Mouse (Mus musculus) ES-E14 (cell line): ENCODE measurements around the gene Smox. TPM values are rescaled to one million over a fixed set of nuclear protein-coding genes. Genes with fewer than 3 reads are reported as not detected.
"Not testable (repeated sequence)": the region's sequence is repeated elsewhere in the genome, so short reads cannot be mapped to it uniquely, and the experiment has no call there.

Source experiments
- DNase-seq: peaks from one replicate; pipeline ENCODE4 v3.0.0-alpha.2; 2013; ENCODE audit warnings: low read depth, low spot score
- H3K27ac ChIP-seq: 2 replicates; pipeline ENCODE4 v1.5.1; 2012; ENCODE audit warnings: low read depth, mild to moderate bottlenecking, low read length, moderate library complexity, mixed read lengths; ENCODE audit not compliant: poor library complexity, insufficient read depth, severe bottlenecking
- H3K36me3 ChIP-seq: 2 replicates; pipeline ENCODE4 v1.6.1; 2012; ENCODE audit warnings: mild to moderate bottlenecking, low read length, moderate library complexity, mixed read lengths; ENCODE audit not compliant: control insufficient read depth, poor library complexity, insufficient read depth, severe bottlenecking
- H3K4me1 ChIP-seq, 2 experiments: fragments of 150-350 bp in 1 of 2; sonication (generic) in 1 of 2; 2 replicates each; pipeline ENCODE4 v1.6.1; 2012; ENCODE audit warnings: low read length in 2 of 2, mild to moderate bottlenecking in 1 of 2, mixed read lengths in 1 of 2; ENCODE audit not compliant: control insufficient read depth in 2 of 2, insufficient read depth in 2 of 2, poor library complexity in 1 of 2
- H3K4me3 ChIP-seq, 2 experiments: fragments of 150-350 bp in 1 of 2; sonication (generic) in 1 of 2; 2 replicates each; pipeline ENCODE4 v1.5.1; 2012; ENCODE audit warnings: low read length in 2 of 2, low read depth in 1 of 2, mild to moderate bottlenecking in 1 of 2, mixed read lengths in 1 of 2; ENCODE audit not compliant: insufficient read depth in 1 of 2, poor library complexity in 1 of 2, severe bottlenecking in 1 of 2
- H3K9ac ChIP-seq: 2 replicates; pipeline ENCODE4 v1.6.1; 2012; ENCODE audit warnings: low read depth, mild to moderate bottlenecking, low read length, mixed read lengths; ENCODE audit not compliant: poor library complexity, insufficient read depth, severe bottlenecking
- H3K9me3 ChIP-seq: fragments of 150-350 bp; sonication (generic); 2 replicates; pipeline ENCODE4 v1.6.1; 2012; ENCODE audit warnings: low read depth, mild to moderate bottlenecking, low read length; ENCODE audit not compliant: control insufficient read depth, insufficient read depth
- CHD2 ChIP-seq: IDR thresholded peaks from 2 replicates; pipeline ENCODE4 v1.6.1; 2014; ENCODE audit warnings: mild to moderate bottlenecking, low read depth, low read length, inconsistent platforms
- HCFC1 ChIP-seq: IDR thresholded peaks from 2 replicates; pipeline ENCODE4 v1.6.1; 2012; ENCODE audit warnings: low read length, inconsistent platforms, borderline replicate concordance; ENCODE audit not compliant: insufficient read depth
- MAFK ChIP-seq: IDR thresholded peaks from 2 replicates; pipeline ENCODE4 v1.6.1; 2014; ENCODE audit warnings: mild to moderate bottlenecking, low read depth, low read length, inconsistent platforms; ENCODE audit not compliant: insufficient read depth
- ZC3H11A ChIP-seq: IDR thresholded peaks from 2 replicates; pipeline ENCODE4 v1.6.1; 2012; ENCODE audit warnings: low read depth, mild to moderate bottlenecking, inconsistent platforms, low read length, borderline replicate concordance
- ZNF384 ChIP-seq: IDR thresholded peaks from 2 replicates; pipeline ENCODE4 v1.6.1; 2012; ENCODE audit warnings: low read depth, low read length, inconsistent platforms
- in situ Hi-C, 2 experiments: fragments of 600-800 bp; cut with MboI; formaldehyde crosslinking; loops; one replicate each; pipeline ENCODE4 v1.15.1; 2025; ENCODE audit warnings: low sequenced_read_pairs in 2 of 2, inconsistent platforms in 1 of 2; ENCODE audit not compliant: unreplicated experiment in 2 of 2
- total RNA-seq: library from RNA; depleted of rRNA; stranded (reverse); fragments of 300-350 nt; gene quantifications from 2 replicates; pipeline ENCODE4 v1.2.3, GENCODE M21; 2012

Smox gene
- total RNA-seq, 1 experiment = 12.9 TPM

- Histone ChIP-seq H3K9me3 (no peaks in the 10 kb centered on the region), H3K9ac (no peak overlapping the region), H3K4me3 (no peak overlapping the region), H3K4me1 (no peaks in the 10 kb centered on the region), H3K36me3 (no peaks in the 10 kb centered on the region), H3K27ac (no peak overlapping the region)
- no peak for DNase-seq
- no peak for TF ChIP-seq CHD2
- TF ChIP-seq MAFK = no peak
- TF ChIP-seq HCFC1 = no peak
- TF ChIP-seq ZNF384 = no peak
- no peak for TF ChIP-seq ZC3H11A
- in situ Hi-C loops = no loop called here
Observed at GRCm38 (mm10) chr2:131469916-131470315, 21.4 kb upstream of the Smox start.

- Histone ChIP-seq H3K27ac (no peak overlapping the region), H3K9me3 (no peaks in the 10 kb centered on the region), H3K4me1 (no peaks in the 10 kb centered on the region), H3K9ac (no peak overlapping the region), H3K36me3 (no peaks in the 10 kb centered on the region), H3K4me3 (no peak overlapping the region)
- no peak for DNase-seq
- TF ChIP-seq CHD2 (no peak), HCFC1 (no peak), MAFK (no peak), ZC3H11A (no peak), ZNF384 (no peak)
- in situ Hi-C loops = no loop called here
Observed at GRCm38 (mm10) chr2:131473749-131474148, 17.5 kb upstream of the Smox start.

- H3K4me1 ChIP-seq, H3K4me3 ChIP-seq, H3K27ac ChIP-seq, H3K36me3 ChIP-seq, in situ Hi-C loops, H3K9me3 ChIP-seq, DNase-seq, H3K9ac ChIP-seq: not testable (repeated sequence)
Observed at GRCm38 (mm10) chr2:131477105-131477504, 14.2 kb upstream of the Smox start.

- TF ChIP-seq HCFC1 (no peak), CHD2 (no peak), MAFK (no peak), ZNF384 (no peak), ZC3H11A (no peak)
- no peak overlapping the region for H3K4me3 ChIP-seq
- DNase-seq = no peak
- in situ Hi-C loops = no loop called here
- H3K27ac ChIP-seq = no peak overlapping the region
- no peaks in the 10 kb centered on the region for H3K36me3 ChIP-seq
- H3K9me3 ChIP-seq = no peaks in the 10 kb centered on the region
- no peaks in the 10 kb centered on the region for H3K4me1 ChIP-seq
- no peak overlapping the region for H3K9ac ChIP-seq
Observed at GRCm38 (mm10) chr2:131477917-131478316, 13.4 kb upstream of the Smox start.

- TF ChIP-seq HCFC1 = no peak
- TF ChIP-seq MAFK = no peak
- TF ChIP-seq ZNF384 = no peak
- no peak for TF ChIP-seq ZC3H11A
- no peak for TF ChIP-seq CHD2
- in situ Hi-C loops = no loop called here
- H3K4me1 ChIP-seq = 0 out of 4 replicates have a peak, but pooled peaks cover 0 to under 1% of the 10 kb centered on the region in 2 experiments
- no peak for DNase-seq
- no peaks in the 10 kb centered on the region for H3K36me3 ChIP-seq
- H3K27ac ChIP-seq = no peak overlapping the region
- no peak overlapping the region for H3K4me3 ChIP-seq
- no peaks in the 10 kb centered on the region for H3K9me3 ChIP-seq
- H3K9ac ChIP-seq = no peak overlapping the region
Observed at GRCm38 (mm10) chr2:131478349-131478748, 12.9 kb upstream of the Smox start.
